Mouse (Mus musculus) embryonic facial prominence, embryonic 15.5 days (tissue): ENCODE data around the gene Fam71e1. TPM values are rescaled to one million over a fixed set of nuclear protein-coding genes. Genes with fewer than 3 reads are reported as not detected.

ENCODE experiments used
- microRNA-seq: library from miRNA; unstranded; fragments of <30 nt; microRNA quantifications from one replicate; pipeline ENCODE4, GENCODE M21; 2016; ENCODE audit warnings: borderline number of aligned reads
- polyA plus RNA-seq: library from polyadenylated mRNA; unstranded; fragments of >200 nt; fragmentation: Nextera tagmentation; extraction: Ambion mirVana; gene quantifications from 2 replicates; pipeline ENCODE4 v1.2.1, GENCODE M21; 2015

Gene Fam71e1
- polyA plus RNA-seq, 1 experiment from 2014 or later, result 14.7 TPM

Small RNA genes lying within 50 kb of the gene (microRNA-seq; reads per million reads assigned to microRNA genes)
- gene Mir7052 (not detected), gene Mir7053 (not detected)

Other genes starting within 250 kb of the Fam71e1 start
- 1.1 and 1.3 TPM in 2 replicates for gene 1700028J19Rik, start 249.9 kb upstream of the Fam71e1 start, polyA plus RNA-seq
- gene 2410002F23Rik, start 249.9 kb upstream of the Fam71e1 start, polyA plus RNA-seq, result 151 and 162 TPM in 2 replicates
- 0.23 and 0.30 TPM in 2 replicates for gene Acp4, start 239.2 kb upstream of the Fam71e1 start, polyA plus RNA-seq
- not detected in 2 replicates for gene Gm15517, start 235.1 kb upstream of the Fam71e1 start, polyA plus RNA-seq
- gene Clec11a, start 189.7 kb upstream of the Fam71e1 start, polyA plus RNA-seq, result 26.1 and 28.1 TPM in 2 replicates
- 3.7 and 6.1 TPM in 2 replicates for gene Shank1, start 186.3 kb upstream of the Fam71e1 start, polyA plus RNA-seq
- 2.7 and 3.4 TPM in 2 replicates for gene Syt3, start 112.5 kb upstream of the Fam71e1 start, polyA plus RNA-seq
- gene 1700008O03Rik, start 110.8 kb upstream of the Fam71e1 start, polyA plus RNA-seq, result 1.4 and 1.5 TPM in 2 replicates
- gene Lrrc4b, start 67.6 kb upstream of the Fam71e1 start, polyA plus RNA-seq, result 1.3 TPM in 2 replicates
- gene Aspdh, start 31.2 kb upstream of the Fam71e1 start, polyA plus RNA-seq, result 0.20 and 0.81 TPM in 2 replicates
- 121 and 124 TPM in 2 replicates for gene Josd2, start 28.6 kb upstream of the Fam71e1 start, polyA plus RNA-seq
- 140 and 149 TPM in 2 replicates for gene Emc10, start 52 bp upstream of the Fam71e1 start, polyA plus RNA-seq
- 0.18 and 0.81 TPM in 2 replicates for gene Mybpc2, start 28.1 kb downstream of the Fam71e1 start, polyA plus RNA-seq
- 1.2 and 1.4 TPM in 2 replicates for gene Spib, start 35.5 kb downstream of the Fam71e1 start, polyA plus RNA-seq
- gene Pold1, start 52.3 kb downstream of the Fam71e1 start, polyA plus RNA-seq, result 77.9 and 86.2 TPM in 2 replicates
- 76.9 and 83.4 TPM in 2 replicates for gene Nr1h2, start 57.4 kb downstream of the Fam71e1 start, polyA plus RNA-seq
- 2.8 and 2.9 TPM in 2 replicates for gene Napsa, start 75.8 kb downstream of the Fam71e1 start, polyA plus RNA-seq
- gene Kcnc3, start 94.1 kb downstream of the Fam71e1 start, polyA plus RNA-seq, result 0.46 and 0.84 TPM in 2 replicates
- gene Myh14, start 174.3 kb downstream of the Fam71e1 start, polyA plus RNA-seq, result 20.0 and 23.0 TPM in 2 replicates
- gene Izumo2, start 212.2 kb downstream of the Fam71e1 start, polyA plus RNA-seq, result not detected in 2 replicates